Mouse (Mus musculus) embryonic fibroblast, embryonic 13.5 days (primary cell): ENCODE results near the gene Rmnd1. TPM values are rescaled to one million over a fixed set of nuclear protein-coding genes. Genes with fewer than 3 reads are reported as not detected.

ENCODE experiments used
- H3K27ac ChIP-seq: 2 replicates; pipeline ENCODE4 v1.5.1; 2012; ENCODE audit warnings: low read length, control low read depth, inconsistent platforms; ENCODE audit not compliant: insufficient read depth
- H3K4me1 ChIP-seq: 2 replicates; pipeline ENCODE4 v1.6.1; 2011; ENCODE audit warnings: low read length; ENCODE audit not compliant: control insufficient read depth, insufficient read depth
- H3K4me3 ChIP-seq: 2 replicates; pipeline ENCODE4 v1.5.1; 2011; ENCODE audit warnings: mild to moderate bottlenecking, control low read depth, low read length; ENCODE audit not compliant: insufficient read depth
- CTCF ChIP-seq: IDR thresholded peaks from 2 replicates; pipeline ENCODE4 v1.5.1; 2011; ENCODE audit warnings: mild to moderate bottlenecking, control low read depth, low read length, moderate library complexity, borderline replicate concordance; ENCODE audit not compliant: insufficient read depth
- POLR2A ChIP-seq: IDR thresholded peaks from 2 replicates; pipeline ENCODE4 v1.6.1; 2011; ENCODE audit warnings: low read depth, mild to moderate bottlenecking, control low read depth, low read length, moderate library complexity
- polyA plus RNA-seq: library from polyadenylated mRNA; stranded (reverse); fragments of >200 nt; gene quantifications from 2 replicates; pipeline ENCODE4 v1.2.4, GENCODE M21; 2011; ENCODE audit warnings: low read depth; ENCODE audit not compliant: missing spikeins, insufficient read length

The Rmnd1 gene
- 44.9 and 47.1 TPM in 2 replicates for polyA plus RNA-seq

DNA sequence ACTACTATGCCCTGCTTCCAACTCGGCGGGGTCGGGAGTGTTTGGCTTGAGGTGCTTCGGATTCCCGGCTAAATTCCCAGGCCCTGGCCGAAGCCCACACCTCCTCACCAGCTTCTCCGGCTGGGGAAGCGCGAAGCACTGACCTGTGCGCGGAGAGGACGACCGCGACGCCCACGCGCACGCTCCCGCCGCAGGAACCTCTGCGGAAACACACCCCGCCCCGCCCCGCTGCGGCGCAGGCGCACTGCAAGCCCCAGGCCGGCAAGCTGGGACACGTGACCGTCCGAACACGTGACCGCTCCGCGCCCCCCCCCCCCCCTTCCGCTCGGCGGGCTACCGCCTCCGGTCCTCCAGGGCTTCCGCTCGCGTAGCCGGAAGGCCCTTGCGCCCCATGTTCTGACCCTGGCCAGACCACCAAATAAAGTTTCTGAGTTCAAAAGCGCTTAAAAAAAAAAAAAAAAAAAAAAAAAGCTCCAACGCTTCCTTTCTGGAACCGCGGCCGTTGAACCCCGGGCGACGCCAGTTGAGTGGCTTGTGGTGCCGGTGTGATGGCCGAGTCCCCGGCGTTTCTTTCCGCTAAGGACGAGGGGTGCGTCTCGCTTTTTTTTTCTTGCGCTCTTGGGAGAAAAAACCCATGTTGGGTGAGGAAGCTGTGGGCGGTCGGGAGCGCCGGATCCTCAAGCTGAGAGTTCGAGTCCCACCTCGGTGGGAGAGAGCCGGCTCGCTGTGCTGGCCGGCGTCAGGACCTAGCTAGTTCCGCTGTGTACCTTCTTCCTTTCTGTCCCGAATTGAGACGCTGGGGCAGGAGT is at the start of gene Rmnd1, which contains the start of gene Armt1:
Rmnd1 (minus strand) TSS at position 266 of the 809 bp plus-strand sequence.
Armt1 (plus strand) TSS at position 345 of the 809 bp plus-strand sequence.
- TF ChIP-seq POLR2A: peak; percentile 95
- TF ChIP-seq CTCF: no peak
- H3K27ac ChIP-seq: peak within 1 kb of the TSS; percentile 86
- peaks cover 3% of the 10 kb centered on the region; the same call in 1 of the 2 replicates for H3K4me1 ChIP-seq
- peak within 1 kb of the TSS; percentile 99 for H3K4me3 ChIP-seq

- Histone ChIP-seq H3K27ac (no peak overlapping the region), H3K4me3 (no peak overlapping the region), H3K4me1 (no peaks in the 10 kb centered on the region)
- no peak for TF ChIP-seq POLR2A
- no peak for TF ChIP-seq CTCF
These were observed 49.5 kb upstream of the Rmnd1 start for GRCm38 (mm10) chr10:4481695-4482094.

DNA sequence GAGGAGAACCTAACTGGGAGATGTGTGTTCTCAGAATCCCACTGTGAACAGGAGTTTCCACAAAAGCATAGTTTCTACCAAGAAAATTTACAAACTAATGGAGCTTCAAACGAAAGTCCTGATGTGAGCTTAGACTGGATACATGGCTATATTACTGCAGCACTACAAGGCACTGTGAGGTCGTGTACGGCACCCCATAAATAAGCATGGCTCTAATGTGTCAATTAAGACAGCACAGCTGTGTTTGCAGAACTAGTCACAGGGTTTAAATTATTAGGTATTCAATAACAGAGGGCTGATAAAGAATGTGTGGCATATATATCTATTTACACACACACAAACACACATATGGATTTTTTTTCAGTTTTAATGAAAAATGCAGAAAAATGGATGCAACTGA is 48.7 kb upstream of the Rmnd1 start:
- TF ChIP-seq CTCF (no peak), POLR2A (no peak)

GRCm38 (mm10) chr10:4476604-4477003 is 44.4 kb upstream of the Rmnd1 start:
- TF ChIP-seq POLR2A (no peak), CTCF (no peak)
- H3K4me1 ChIP-seq: no peaks in the 10 kb centered on the region
- no peak overlapping the region for H3K4me3 ChIP-seq
- no peak overlapping the region for H3K27ac ChIP-seq

More for the DNA sequence above, 48.7 kb upstream of the Rmnd1 start:
- Histone ChIP-seq H3K4me1 (no peaks in the 10 kb centered on the region), H3K27ac (no peak overlapping the region), H3K4me3 (no peak overlapping the region)

- no peak overlapping the region for H3K4me3 ChIP-seq
- H3K4me1 ChIP-seq: no peaks in the 10 kb centered on the region
- TF ChIP-seq CTCF (no peak), POLR2A (no peak)
- no peak overlapping the region for H3K27ac ChIP-seq
These were observed 43.2 kb upstream of the Rmnd1 start for GRCm38 (mm10) chr10:4475431-4475830.

GRCm38 (mm10) chr10:4473591-4473993 is 41.4 kb upstream of the Rmnd1 start:
- H3K27ac ChIP-seq: no peak overlapping the region
- no peak overlapping the region for H3K4me3 ChIP-seq
- TF ChIP-seq POLR2A (no peak), CTCF (no peak)
- no peaks in the 10 kb centered on the region for H3K4me1 ChIP-seq

DNA sequence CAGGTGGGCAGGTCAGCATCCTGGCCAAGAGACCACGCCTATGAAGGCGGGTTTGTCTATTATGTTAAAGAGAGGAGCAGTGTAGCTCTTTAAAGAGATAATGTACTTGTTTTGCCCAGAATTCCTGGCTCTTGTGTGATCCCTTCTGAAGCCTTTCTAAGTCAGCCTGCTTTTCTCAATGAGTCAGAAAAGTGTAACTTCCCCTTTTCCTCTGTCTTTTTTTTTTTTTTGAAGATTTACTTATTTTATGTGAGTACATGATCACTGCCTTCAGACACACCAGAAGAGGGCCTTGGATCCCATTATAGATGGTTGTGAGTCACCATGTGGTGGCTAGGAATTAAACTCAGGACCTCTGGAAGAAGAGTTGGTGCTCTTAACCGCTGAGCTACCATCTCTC is 37.2 kb upstream of the Rmnd1 start:
- no peak overlapping the region; the same call in 1 of the 2 replicates for H3K27ac ChIP-seq
- no peak overlapping the region for H3K4me3 ChIP-seq
- H3K4me1 ChIP-seq: no peaks in the 10 kb centered on the region
- TF ChIP-seq CTCF: no peak
- TF ChIP-seq POLR2A: no peak

GRCm38 (mm10) chr10:4465799-4466198 is 33.6 kb upstream of the Rmnd1 start:
- H3K27ac ChIP-seq: no peak overlapping the region
- no peak overlapping the region for H3K4me3 ChIP-seq
- TF ChIP-seq CTCF: no peak
- TF ChIP-seq POLR2A: no peak
- H3K4me1 ChIP-seq: no peaks in the 10 kb centered on the region

GRCm38 (mm10) chr10:4460201-4460600 is 28.0 kb upstream of the Rmnd1 start:
- TF ChIP-seq POLR2A: no peak
- TF ChIP-seq CTCF: no peak
- no peak overlapping the region for H3K4me3 ChIP-seq
- H3K27ac ChIP-seq: no peak overlapping the region
- H3K4me1 ChIP-seq: no peaks in the 10 kb centered on the region

DNA sequence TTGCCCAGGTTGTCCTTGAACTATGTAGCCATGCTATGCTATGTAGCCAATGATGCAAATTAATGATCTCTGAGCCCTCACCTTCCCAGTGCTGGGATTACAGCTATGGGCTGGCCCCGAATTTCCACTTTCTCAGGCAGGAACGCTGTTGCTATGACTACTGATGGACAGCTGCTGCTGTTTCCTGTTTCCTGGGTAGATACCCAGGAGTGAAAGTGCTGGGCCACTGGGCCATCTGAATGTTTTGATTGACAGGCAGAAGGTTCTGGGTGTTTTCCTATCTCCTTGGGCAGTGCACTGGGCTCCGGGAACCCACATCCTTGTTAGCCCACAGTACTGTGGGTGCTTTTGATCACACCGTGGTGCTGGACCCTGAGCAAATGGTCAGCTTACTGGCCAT is 24.2 kb upstream of the Rmnd1 start:
- H3K4me1 ChIP-seq: no peaks in the 10 kb centered on the region
- no peak overlapping the region for H3K4me3 ChIP-seq
- TF ChIP-seq CTCF (no peak), POLR2A (no peak)
- H3K27ac ChIP-seq: no peak overlapping the region
